In genomic region chr13:36583481-36584151, GRCm38 (mm10) we compare ENCODE assay signal across 8 mouse cellular contexts.
DNase-seq lines count a peak whose midpoint lies in the region; ATAC-seq and TF ChIP-seq lines count a peak whose summit lies in the region.

No protein-coding gene starts in this region.

- DNase-seq in intestine, embryonic 14.5 days (ENCODE audit: low spot score) = no peak
- DNase-seq in embryo, embryonic 9.5 days (ENCODE audit: extremely low spot score) = peak; percentile 50
- DNase-seq in midbrain, postnatal 0 days (ENCODE audit: low spot score) = peak; percentile 45
- DNase-seq in cerebellum, postnatal 14 days = no peak
- DNase-seq in layer of hippocampus, postnatal 14 days (ENCODE audit: low spot score in 2 of 2) = no peak
- no peak for DNase-seq in ovary, postnatal 10 days (ENCODE audit: low spot score)

- no peak overlapping the region for H3K27ac ChIP-seq in intestine, embryonic 14.5 days (ENCODE audit: low read depth)
- H3K27ac ChIP-seq in intestine, postnatal 0 days (ENCODE audit: low read depth, low read length) = no peak overlapping the region
- H3K27ac ChIP-seq in hindbrain, embryonic 13.5 days = peak overlapping the region; percentile 85
- H3K27ac ChIP-seq in midbrain, postnatal 0 days (ENCODE audit: low read depth, low read length) = peak overlapping the region; percentile 60; the same call in 1 of the 2 replicates

- H3K9ac ChIP-seq in intestine, embryonic 14.5 days (ENCODE audit: low read length) = no peak overlapping the region
- H3K9ac ChIP-seq in intestine, postnatal 0 days (ENCODE audit: low read depth, low read length) = no peak overlapping the region
- peak overlapping the region; percentile 43; the same call in 1 of the 2 replicates for H3K9ac ChIP-seq in hindbrain, embryonic 13.5 days
- no peak overlapping the region for H3K9ac ChIP-seq in midbrain, postnatal 0 days (replicated peaks; ENCODE audit: low read length, poor library complexity, severe bottlenecking)

- WGBS in intestine, embryonic 14.5 days = 22% methylated on average over 16 of the region's 16 CpGs
- WGBS in intestine, postnatal 0 days = 34% methylated on average over 16 of the region's 16 CpGs
- WGBS in hindbrain, embryonic 13.5 days = 24% methylated on average over 16 of the region's 16 CpGs
- 21% methylated on average over 16 of the region's 16 CpGs for WGBS in midbrain, postnatal 0 days

- no peaks in the 10 kb centered on the region for H3K27me3 ChIP-seq in intestine, embryonic 14.5 days (replicated peaks; ENCODE audit: control insufficient read depth, insufficient read depth, low read length)
- H3K27me3 ChIP-seq in intestine, postnatal 0 days (replicated peaks; ENCODE audit: control insufficient read depth, insufficient read depth, low read length) = 0 out of 2 replicates have a peak, but pooled peaks cover 4% of the 10 kb centered on the region
- H3K27me3 ChIP-seq in hindbrain, embryonic 13.5 days = 0 out of 2 replicates have a peak, but pooled peaks cover 3% of the 10 kb centered on the region
- H3K27me3 ChIP-seq in midbrain, postnatal 0 days (ENCODE audit: insufficient read depth, low read length) = no peaks in the 10 kb centered on the region

- no peaks in the 10 kb centered on the region for H3K4me1 ChIP-seq in intestine, embryonic 14.5 days (replicated peaks; ENCODE audit: control insufficient read depth, insufficient read depth, low read length)
- no peaks in the 10 kb centered on the region for H3K4me1 ChIP-seq in intestine, postnatal 0 days (replicated peaks; ENCODE audit: control insufficient read depth, insufficient read depth, low read length)
- H3K4me1 ChIP-seq in hindbrain, embryonic 13.5 days (replicated peaks) = peaks cover 41% of the 10 kb centered on the region
- H3K4me1 ChIP-seq in midbrain, postnatal 0 days (ENCODE audit: insufficient read depth, low read length) = peaks cover 16% of the 10 kb centered on the region

- H3K9me3 ChIP-seq in intestine, embryonic 14.5 days (ENCODE audit: control insufficient read depth, low read length) = no peaks in the 10 kb centered on the region
- H3K9me3 ChIP-seq in intestine, postnatal 0 days (ENCODE audit: control insufficient read depth) = no peaks in the 10 kb centered on the region
- H3K9me3 ChIP-seq in hindbrain, embryonic 13.5 days = 0 out of 2 replicates have a peak, but pooled peaks cover 3% of the 10 kb centered on the region
- H3K9me3 ChIP-seq in midbrain, postnatal 0 days (ENCODE audit: low read length) = no peaks in the 10 kb centered on the region

- no peaks in the 10 kb centered on the region for H3K36me3 ChIP-seq in intestine, embryonic 14.5 days (ENCODE audit: control insufficient read depth, insufficient read depth, low read length)
- no peaks in the 10 kb centered on the region for H3K36me3 ChIP-seq in intestine, postnatal 0 days (ENCODE audit: control insufficient read depth, insufficient read depth)
- H3K36me3 ChIP-seq in hindbrain, embryonic 13.5 days = no peaks in the 10 kb centered on the region
- H3K36me3 ChIP-seq in midbrain, postnatal 0 days (ENCODE audit: insufficient read depth, low read length) = no peaks in the 10 kb centered on the region

- TF ChIP-seq CTCF in intestine, postnatal 0 days (IDR thresholded peaks at IDR 0.05; ENCODE audit: low read depth) = no peak
- TF ChIP-seq CTCF in midbrain, postnatal 0 days (IDR thresholded peaks at IDR 0.05) = peak; percentile 29; the same call in 1 of the 2 replicates

- H3K4me3 ChIP-seq in intestine, embryonic 14.5 days (ENCODE audit: low read depth, low read length) = no peak overlapping the region
- H3K4me3 ChIP-seq in intestine, postnatal 0 days (ENCODE audit: low read depth, low read length) = no peak overlapping the region
- H3K4me3 ChIP-seq in hindbrain, embryonic 13.5 days = no peak overlapping the region
- no peak overlapping the region for H3K4me3 ChIP-seq in midbrain, postnatal 0 days (ENCODE audit: low read depth, low read length)

- peak overlapping the region; percentile 13; the same call in 1 of the 2 replicates for H3K4me2 ChIP-seq in intestine, embryonic 14.5 days (ENCODE audit: low read length)
- no peak overlapping the region for H3K4me2 ChIP-seq in intestine, postnatal 0 days (replicated peaks; ENCODE audit: low read depth)
- H3K4me2 ChIP-seq in hindbrain, embryonic 13.5 days = peak overlapping the region; percentile 23; the same call in 1 of the 2 replicates
- no peak overlapping the region; the same call in 1 of the 2 replicates for H3K4me2 ChIP-seq in midbrain, postnatal 0 days (ENCODE audit: low read depth, low read length, poor library complexity, severe bottlenecking)

- no peak for ATAC-seq in intestine, embryonic 14.5 days (replicated peaks; ENCODE audit: low FRiP score, low TSS enrichment, low read depth)
- no peak for ATAC-seq in intestine, postnatal 0 days
- peak; percentile 50 for ATAC-seq in hindbrain, embryonic 13.5 days (ENCODE audit: low FRiP score)
- peak; percentile 41; the same call in 1 of the 2 replicates for ATAC-seq in midbrain, postnatal 0 days (ENCODE audit: low FRiP score)

Comparison
In these comparisons a context has a peak if more than half of its experiments do, and no peak if none do; other contexts are left out.
1. H3K4me2 ChIP-seq: peak in intestine, embryonic 14.5 days (single experiment) and hindbrain, embryonic 13.5 days (single experiment); none in intestine, postnatal 0 days (single experiment) and midbrain, postnatal 0 days (single experiment).
2. ATAC-seq: peak in hindbrain, embryonic 13.5 days (single experiment) and midbrain, postnatal 0 days (single experiment); none in intestine, embryonic 14.5 days (single experiment) and intestine, postnatal 0 days (single experiment).
3. DNase-seq: peak in embryo, embryonic 9.5 days (single experiment) and midbrain, postnatal 0 days (single experiment); none in intestine, embryonic 14.5 days (single experiment), cerebellum, postnatal 14 days (0 of 2), layer of hippocampus, postnatal 14 days (0 of 2) and ovary, postnatal 10 days (single experiment).
4. H3K27ac ChIP-seq: peak in hindbrain, embryonic 13.5 days (single experiment) and midbrain, postnatal 0 days (single experiment); none in intestine, embryonic 14.5 days (single experiment) and intestine, postnatal 0 days (single experiment).